Mouse (Mus musculus) left cerebral cortex, postnatal 36 days (tissue): ENCODE data around the gene Wdr66. TPM values are rescaled to one million over a fixed set of nuclear protein-coding genes. Genes with fewer than 3 reads are reported as not detected.

ENCODE experiments used
- DNase-seq, 2 experiments: peaks; one replicate each; pipeline ENCODE4 v3.0.0; 2021 to 2022; ENCODE audit warnings: low spot score in 2 of 2, mixed read lengths in 1 of 2
- intact Hi-C: fragments of 180-260 bp; cut with DNase I; formaldehyde crosslinking; loops from one replicate; pipeline ENCODE4 v1.15.1; 2025
- total RNA-seq, 2 experiments: library from RNA; stranded (reverse); gene quantifications; 2 replicates each; pipeline ENCODE4 v1.2.3; 2021

Wdr66 gene
- total RNA-seq, 2 experiments from 2014 or later, result 4.7 to 6.7 TPM

DNA sequence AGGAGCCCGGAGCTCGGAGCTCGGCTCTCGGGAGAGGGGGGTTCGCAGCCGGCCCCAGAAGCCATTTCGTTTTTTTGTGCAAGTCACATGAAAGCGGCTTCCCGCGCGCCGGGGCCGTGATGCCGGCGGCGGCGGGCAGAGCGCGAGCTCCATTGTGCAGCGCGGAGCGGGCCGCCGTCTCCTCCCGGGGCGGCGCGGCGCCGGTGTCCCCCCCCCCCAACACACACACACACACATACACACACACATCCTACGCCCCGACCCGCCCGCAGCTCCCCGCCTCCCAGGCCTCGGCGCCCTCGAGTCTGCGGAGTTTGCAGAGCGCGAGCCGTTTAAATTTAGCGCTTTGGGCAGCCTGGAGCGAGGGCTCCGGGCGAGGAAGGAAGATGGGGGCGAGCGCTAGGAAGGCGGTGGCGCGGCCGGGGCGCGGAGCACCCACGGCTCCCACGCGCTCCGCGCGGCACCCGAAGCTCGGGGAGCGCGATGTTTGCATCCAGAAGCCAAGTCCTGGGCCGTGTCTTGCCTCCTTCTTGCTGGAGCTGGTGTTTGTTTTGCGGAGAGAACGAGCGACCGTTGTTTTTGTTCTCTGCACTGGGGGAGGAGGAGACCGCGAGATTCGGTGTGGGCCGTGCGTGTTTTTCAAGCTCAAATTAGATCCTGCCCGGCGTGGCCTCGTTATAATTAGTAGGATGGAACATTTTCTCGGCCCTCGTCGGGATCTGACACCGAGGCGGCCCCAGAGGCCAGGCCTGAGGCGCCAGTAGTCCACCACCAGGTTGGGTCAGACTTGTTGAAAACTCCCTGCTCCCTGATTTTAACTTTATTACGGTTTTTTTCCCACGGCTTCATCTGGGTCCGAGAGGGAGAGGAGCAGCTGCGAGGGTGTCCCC, 93.3 kb downstream of the Wdr66 start:
- intact Hi-C loops, result loop anchor here (2.0 kb wide), 1 partner anchor 88 kb away; no protein-coding TSS in a partner anchor
- peak; percentile 67 to 76 for DNase-seq

- intact Hi-C loops, result loop anchor here (2.0 kb wide), 1 partner anchor 89 kb away; no protein-coding TSS in a partner anchor
- DNase-seq, result peak; percentile 59 to 71
Measured at GRCm38 (mm10) chr5:123345853-123346654, 94.2 kb downstream of the Wdr66 start.

GRCm38 (mm10) chr5:123346701-123347270, 94.9 kb downstream of the Wdr66 start:
- no peak for DNase-seq

GRCm38 (mm10) chr5:123347985-123348384, 96.1 kb downstream of the Wdr66 start:
- no peak for DNase-seq
- intact Hi-C loops, result no loop called here

More at GRCm38 (mm10) chr5:123346701-123347270, 94.9 kb downstream of the Wdr66 start:
- intact Hi-C loops, result no loop called here

- DNase-seq, result no peak
Measured at GRCm38 (mm10) chr5:123350386-123350785, 98.5 kb downstream of the Wdr66 start.

DNA sequence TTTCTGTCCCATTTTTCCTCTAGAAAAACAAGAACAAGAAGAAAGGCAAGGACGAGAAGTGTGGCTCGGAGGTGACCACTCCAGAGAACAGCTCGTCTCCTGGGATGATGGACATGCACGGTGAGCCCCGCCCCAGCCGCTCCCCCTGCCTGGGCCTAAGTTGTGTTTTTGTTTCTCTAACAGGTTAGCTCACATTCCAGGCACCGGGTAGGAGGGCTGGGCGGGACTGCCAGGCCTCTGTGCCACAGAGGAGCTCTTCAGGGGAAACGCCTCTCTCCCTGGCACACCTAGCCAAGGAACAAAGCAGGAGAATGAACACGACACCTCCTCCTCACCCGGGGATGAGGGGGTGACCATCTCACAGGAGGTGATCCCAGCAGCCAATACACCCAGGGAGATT, 104.0 kb downstream of the Wdr66 start:
- intact Hi-C loops, result no loop called here

More at GRCm38 (mm10) chr5:123350386-123350785, 98.5 kb downstream of the Wdr66 start:
- intact Hi-C loops, result no loop called here

GRCm38 (mm10) chr5:123357253-123357652, 105.4 kb downstream of the Wdr66 start:
- intact Hi-C loops, result no loop called here

More for the DNA sequence above, 104.0 kb downstream of the Wdr66 start:
- no peak for DNase-seq

DNA sequence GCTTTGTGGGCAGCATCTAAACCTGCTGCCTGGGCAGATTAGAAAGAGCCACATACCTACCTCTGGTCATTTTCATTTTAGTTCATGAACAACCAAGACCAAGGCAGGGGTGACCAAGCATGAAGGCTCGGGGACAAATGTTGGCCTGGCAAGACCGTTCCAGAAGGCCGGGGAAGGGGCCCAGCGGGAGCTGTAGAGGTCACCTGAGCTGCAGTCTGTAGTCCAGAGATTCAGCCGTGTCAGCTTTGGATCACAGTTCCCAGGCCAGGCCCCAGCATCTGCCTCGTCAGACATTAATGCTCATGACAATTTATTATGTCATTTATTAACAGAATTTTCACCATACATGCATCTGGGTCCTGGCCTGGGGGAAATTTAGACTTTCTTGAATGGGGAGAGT, 107.5 kb downstream of the Wdr66 start:
- DNase-seq, result no peak
- intact Hi-C loops, result no loop called here

More at GRCm38 (mm10) chr5:123357253-123357652, 105.4 kb downstream of the Wdr66 start:
- DNase-seq, result no peak

- intact Hi-C loops, result no loop called here
- no peak for DNase-seq
Measured at GRCm38 (mm10) chr5:123362911-123363310, 111.0 kb downstream of the Wdr66 start.

GRCm38 (mm10) chr5:123364302-123364971, 112.5 kb downstream of the Wdr66 start:
- DNase-seq, result no peak
- intact Hi-C loops, result no loop called here

GRCm38 (mm10) chr5:123368869-123369488, 117.1 kb downstream of the Wdr66 start:
- peak; percentile 40 to 46 for DNase-seq
- intact Hi-C loops, result loop anchor here (1.0 to 5.0 kb wide), 2 partner anchors 118 to 128 kb away; no protein-coding TSS in a partner anchor

DNA sequence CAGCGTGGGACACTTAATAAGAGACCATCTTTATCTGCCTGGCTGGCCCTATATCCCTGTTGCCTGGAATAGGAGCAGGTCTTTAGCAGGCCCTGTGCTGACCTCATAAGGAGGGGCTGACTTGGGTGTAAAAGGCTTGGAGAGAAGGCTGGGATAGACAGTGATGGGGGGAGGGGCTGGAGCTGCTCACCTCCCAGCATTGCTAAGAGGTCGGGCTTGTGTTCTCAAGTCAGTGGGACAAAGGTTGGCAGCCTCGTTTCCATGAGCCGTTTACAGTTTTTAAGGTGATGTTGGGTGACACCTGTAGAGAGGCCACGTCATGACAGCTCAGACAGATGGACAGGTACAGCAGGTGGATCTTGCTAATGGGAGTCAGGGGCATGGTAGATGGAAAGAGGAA, 118.1 kb downstream of the Wdr66 start:
- intact Hi-C loops, result no loop called here
- DNase-seq, result no peak

DNA sequence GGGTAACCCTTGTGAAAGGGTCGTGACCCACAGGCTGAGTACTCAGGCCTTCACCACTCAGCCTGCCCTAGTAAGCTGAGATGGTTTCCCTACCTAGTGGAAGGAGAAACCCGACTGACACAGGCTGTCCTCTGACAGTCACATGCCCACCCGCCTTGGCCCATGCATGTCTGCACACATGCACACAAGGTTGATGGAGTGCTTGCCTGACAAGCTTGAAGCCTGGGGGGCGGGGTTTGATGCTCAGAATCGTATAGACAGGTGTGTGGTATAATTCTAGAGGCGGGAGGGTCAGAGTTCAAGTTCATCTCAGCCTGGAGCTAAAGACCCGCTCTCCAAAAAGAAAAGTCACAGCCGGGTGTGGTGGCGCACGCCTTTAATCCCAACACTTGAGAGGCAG, 123.4 kb downstream of the Wdr66 start:
- DNase-seq, result no peak
- intact Hi-C loops, result no loop called here

- DNase-seq, result no peak
- intact Hi-C loops, result no loop called here
Measured at GRCm38 (mm10) chr5:123375793-123376452, 124.0 kb downstream of the Wdr66 start.

DNA sequence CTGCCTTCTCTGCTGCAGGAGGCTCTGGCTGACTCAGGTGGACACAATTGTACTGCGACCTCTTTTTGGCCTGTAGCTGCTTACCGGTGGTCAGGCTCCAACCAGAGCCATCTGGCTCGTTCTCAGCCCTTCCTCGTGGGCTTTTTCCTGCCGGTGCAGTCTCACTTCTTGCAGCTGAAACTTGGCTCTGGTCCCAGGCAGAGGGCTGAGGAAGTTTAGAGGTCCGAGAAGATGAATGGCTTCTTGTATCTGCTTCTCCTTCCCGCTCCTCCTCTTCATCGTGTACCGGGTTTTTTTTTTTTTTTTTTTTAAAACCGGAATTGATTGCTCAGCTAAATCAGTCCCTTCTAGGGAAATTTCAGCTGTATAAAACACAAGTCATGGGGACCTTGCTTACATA, 124.7 kb downstream of the Wdr66 start:
- intact Hi-C loops, result no loop called here
- DNase-seq, result peak in 1 of 2 experiments; percentile 59
